Mouse (Mus musculus): Measurements from ENCODE around the gene Prkar1b.

GRCm38 (mm10) chr5:139112418-139112817 is 37.4 kb downstream of the Prkar1b start:
- TF ChIP-seq CTCF (IDR thresholded peaks at IDR 0.05; ENCODE audit: low read depth) (no peak), EP300 (IDR thresholded peaks at IDR 0.05; ENCODE audit: low read depth) (no peak)
